Mouse (Mus musculus): ENCODE data around the gene Defb13.
"Not testable (repeated sequence)": the region's sequence is repeated elsewhere in the genome, so short reads cannot be mapped to it uniquely, and the experiment has no call there.

Gene Defb13

GRCm38 (mm10) chr8:21946462-21946861 lies at the start of gene Defb13:
Defb13 (plus strand) TSS chr8:21946762.
- no peak for DNase-seq (ENCODE audit: low spot score in 2 of 2)

- DNase-seq (ENCODE audit: low spot score in 2 of 2), result not testable (repeated sequence)
Measured at GRCm38 (mm10) chr8:21906290-21906689, 40.3 kb upstream of the Defb13 start, which contains the start of gene Defb11. Defb11 (minus strand) TSS chr8:21906412.

- DNase-seq (ENCODE audit: low spot score in 2 of 2), result no peak
Measured at GRCm38 (mm10) chr8:21911931-21912330, 34.6 kb upstream of the Defb13 start.

- no peak for DNase-seq (ENCODE audit: low spot score in 2 of 2)
Measured at GRCm38 (mm10) chr8:21912554-21912953, 34.0 kb upstream of the Defb13 start.

GRCm38 (mm10) chr8:21915625-21916024 lies 30.9 kb upstream of the Defb13 start:
- no peak for DNase-seq (ENCODE audit: low spot score in 2 of 2)

DNA sequence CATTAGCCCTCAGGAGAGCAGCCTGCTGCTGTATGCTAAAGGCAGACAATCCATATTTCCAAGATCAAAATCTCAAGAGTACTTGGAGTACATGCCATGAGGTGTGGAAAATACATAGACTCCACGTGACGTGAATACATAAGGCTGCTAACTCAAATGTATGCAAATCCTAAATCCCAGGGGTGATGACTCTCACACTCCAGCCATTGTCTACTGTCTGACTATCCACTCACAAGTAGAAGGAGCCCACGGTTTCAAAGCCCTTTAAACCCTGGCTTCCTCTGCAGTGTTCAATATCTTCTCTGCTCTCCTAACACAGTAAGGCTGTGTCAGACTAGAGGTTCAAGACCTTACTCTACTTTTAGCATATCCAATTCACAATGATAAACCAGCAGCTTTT lies 15.8 kb upstream of the Defb13 start:
- DNase-seq (ENCODE audit: low spot score in 2 of 2), result not testable (repeated sequence)

- DNase-seq (ENCODE audit: low spot score in 2 of 2), result no peak
Measured at GRCm38 (mm10) chr8:21932610-21933009, 14.0 kb upstream of the Defb13 start, which contains the start of gene Defb15. Defb15 (minus strand) TSS chr8:21932710.

- not testable (repeated sequence) for DNase-seq (ENCODE audit: low spot score in 2 of 2)
Measured at GRCm38 (mm10) chr8:21938052-21938451, 8.5 kb upstream of the Defb13 start, which contains the start of gene Defb35. Defb35 (plus strand) TSS chr8:21938352.

DNA sequence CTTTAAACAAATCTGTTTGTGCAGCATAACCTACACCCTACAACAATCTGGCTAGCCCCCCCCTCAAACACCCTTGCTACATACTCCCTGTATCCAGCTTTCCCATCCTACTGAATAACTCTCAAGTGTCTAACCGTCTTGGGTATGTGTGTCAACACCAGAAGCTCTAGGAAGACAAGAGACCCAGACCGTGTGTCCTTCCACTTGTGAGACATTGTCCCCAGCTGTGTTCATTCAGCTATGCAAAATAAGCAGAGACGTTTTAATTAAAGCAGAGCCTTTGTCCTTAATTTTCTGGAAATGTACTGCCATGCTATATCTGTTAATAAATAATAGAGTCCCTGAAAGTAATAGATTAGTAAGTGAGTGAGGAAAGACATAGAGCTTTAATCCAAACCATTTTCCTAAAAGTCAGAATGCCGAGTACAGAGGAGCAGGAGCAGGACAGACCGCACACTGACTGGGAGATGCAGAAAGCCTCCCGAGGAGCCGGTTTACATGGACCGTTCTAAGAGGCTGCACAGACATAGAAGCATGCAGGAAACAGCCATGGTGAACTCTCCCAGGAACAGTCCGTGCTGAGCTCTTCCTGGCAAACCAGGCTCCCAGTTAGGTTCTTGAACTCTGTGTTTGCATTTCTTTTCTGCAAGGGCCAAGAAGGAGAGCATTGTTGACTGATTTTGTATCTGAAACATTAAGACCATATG lies 902 bp downstream of the Defb13 start:
- no peak for DNase-seq (ENCODE audit: low spot score in 2 of 2)

DNA sequence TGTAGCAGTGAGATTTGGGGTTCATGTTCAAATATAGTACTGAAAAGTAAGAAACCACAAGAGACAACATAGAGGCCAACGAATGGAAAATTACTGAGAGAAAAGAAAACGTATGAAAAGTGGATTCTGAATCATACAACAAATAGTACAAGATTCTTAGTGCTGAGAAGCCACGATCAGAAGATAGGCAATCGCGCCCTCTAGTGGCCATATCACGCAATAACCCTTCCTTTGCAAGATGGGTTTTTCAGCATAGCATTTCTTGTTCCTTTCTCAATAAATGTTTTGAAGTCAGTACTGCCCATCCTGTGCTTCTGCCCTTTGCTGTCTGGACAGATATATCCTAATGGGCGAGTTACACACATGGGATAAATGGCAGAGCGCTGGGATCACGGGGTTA lies 8.8 kb downstream of the Defb13 start:
- no peak for DNase-seq (ENCODE audit: low spot score in 2 of 2)

DNA sequence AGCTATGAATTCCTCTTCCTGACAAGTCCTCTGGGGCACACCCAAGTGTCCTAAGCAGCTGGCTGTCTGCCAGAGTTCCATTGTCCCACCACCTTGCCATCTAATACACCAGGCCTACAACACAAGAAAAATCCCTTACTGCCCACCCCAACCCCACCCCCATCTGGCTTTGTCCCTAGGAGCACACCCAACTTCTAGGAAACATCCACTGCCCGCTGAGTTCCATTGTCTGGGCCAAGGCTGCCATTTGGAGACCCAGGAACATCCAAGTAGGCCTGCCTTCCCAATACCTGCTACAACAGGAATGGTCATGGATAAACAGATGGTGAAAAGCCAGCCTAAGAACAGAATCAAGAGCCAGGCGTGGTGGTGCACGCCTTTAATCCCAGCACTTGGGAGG lies 9.8 kb downstream of the Defb13 start:
- no peak for DNase-seq (ENCODE audit: low spot score in 2 of 2)

- DNase-seq (ENCODE audit: low spot score in 2 of 2), result no peak
Measured at GRCm38 (mm10) chr8:21958414-21958813, 11.9 kb downstream of the Defb13 start, which contains the start of gene Fam90a1a. Fam90a1a (plus strand) TSS chr8:21958714.

- DNase-seq (ENCODE audit: low spot score in 2 of 2), result no peak
Measured at GRCm38 (mm10) chr8:21966646-21967045, 20.1 kb downstream of the Defb13 start.

- no peak for DNase-seq (ENCODE audit: low spot score in 2 of 2)
Measured at GRCm38 (mm10) chr8:21969475-21969874, 22.9 kb downstream of the Defb13 start, which contains the start of gene Ccdc70. Ccdc70 (plus strand) TSS chr8:21969775.

DNA sequence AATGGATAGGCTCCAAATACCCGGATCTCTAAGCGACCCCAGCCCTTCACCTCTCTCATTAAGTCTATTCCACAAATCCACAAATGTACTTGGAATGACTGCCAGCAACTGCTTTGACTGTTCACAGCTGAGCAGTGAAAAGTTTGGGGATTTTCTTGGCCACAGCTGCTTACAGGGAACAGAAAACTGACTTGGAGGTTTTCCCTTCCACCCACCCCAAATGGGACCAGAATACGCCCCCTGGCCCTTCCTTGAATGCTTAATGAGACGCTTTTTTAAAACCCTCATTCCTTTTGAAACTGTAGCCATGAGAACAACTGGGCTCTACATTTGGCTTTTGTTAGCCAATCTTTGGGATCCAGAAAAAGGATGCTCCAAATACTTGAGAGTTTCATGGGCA lies 31.6 kb downstream of the Defb13 start:
- no peak for DNase-seq (ENCODE audit: low spot score in 2 of 2)

DNA sequence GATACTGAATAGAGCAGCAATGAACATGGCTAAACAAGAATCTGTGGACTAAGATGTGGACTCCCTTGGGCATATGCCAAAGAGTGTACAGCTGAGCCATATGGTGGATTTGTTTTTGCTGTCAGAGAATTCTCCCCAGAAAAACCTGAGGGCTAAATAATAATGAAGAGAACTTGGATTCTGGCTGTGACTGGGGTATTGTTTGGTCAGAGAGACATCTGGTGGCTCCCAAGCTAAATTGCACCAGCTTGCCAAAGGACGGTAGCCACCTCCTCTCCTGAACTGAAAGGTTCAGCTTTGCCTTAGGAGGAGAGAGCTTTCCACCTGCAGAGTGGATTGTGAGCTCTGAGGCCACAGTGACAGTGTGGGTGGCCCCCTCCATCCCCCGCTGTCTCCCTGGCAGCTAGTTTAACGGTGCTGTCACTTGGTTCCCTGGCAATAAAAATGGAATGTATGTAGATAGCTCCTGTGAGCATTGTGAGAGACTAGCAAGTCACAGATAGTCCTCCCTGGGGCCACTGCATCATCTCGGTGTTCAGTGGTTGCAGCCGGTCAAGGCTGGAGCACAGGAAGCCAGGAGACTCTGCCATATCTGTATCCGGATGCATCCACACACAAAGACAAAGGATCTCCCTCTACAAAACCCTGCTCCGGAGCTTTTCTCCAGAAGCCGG lies 35.2 kb downstream of the Defb13 start:
- no peak for DNase-seq (ENCODE audit: low spot score in 2 of 2)

GRCm38 (mm10) chr8:21992184-21992583 lies 45.6 kb downstream of the Defb13 start:
- DNase-seq (ENCODE audit: low spot score in 2 of 2), result peak in 1 of 2 experiments; percentile 10

- no peak for DNase-seq (ENCODE audit: low spot score in 2 of 2)
Measured at GRCm38 (mm10) chr8:21995181-21995580, 48.6 kb downstream of the Defb13 start.

Measured in heart, adult 9 months (tissue).